Mouse (Mus musculus) urinary bladder, adult 2 months (tissue): Measurements from ENCODE around the gene Ntan1. TPM values are rescaled to one million over a fixed set of nuclear protein-coding genes. Genes with fewer than 3 reads are reported as not detected.
"Not testable (repeated sequence)": the region's sequence is repeated elsewhere in the genome, so short reads cannot be mapped to it uniquely, and the experiment has no call there.

Experiments
- DNase-seq: peaks from one replicate; pipeline ENCODE4 v3.0.0; 2022; ENCODE audit warnings: low spot score
- polyA plus RNA-seq: library from polyadenylated mRNA; depleted of rRNA; stranded (reverse); fragments of >200 nt; gene quantifications from 2 replicates; pipeline ENCODE4 v1.2.3, GENCODE M21; 2012; rRNA removed

Gene Ntan1
- 98.6 and 103 TPM in 2 replicates for polyA plus RNA-seq

- peak; percentile 94 for DNase-seq
Measured at GRCm38 (mm10) chr16:13818560-13819393, at the start of gene Ntan1. Gene Ntan1, plus strand, starts transcription at chr16:13818845.

DNA sequence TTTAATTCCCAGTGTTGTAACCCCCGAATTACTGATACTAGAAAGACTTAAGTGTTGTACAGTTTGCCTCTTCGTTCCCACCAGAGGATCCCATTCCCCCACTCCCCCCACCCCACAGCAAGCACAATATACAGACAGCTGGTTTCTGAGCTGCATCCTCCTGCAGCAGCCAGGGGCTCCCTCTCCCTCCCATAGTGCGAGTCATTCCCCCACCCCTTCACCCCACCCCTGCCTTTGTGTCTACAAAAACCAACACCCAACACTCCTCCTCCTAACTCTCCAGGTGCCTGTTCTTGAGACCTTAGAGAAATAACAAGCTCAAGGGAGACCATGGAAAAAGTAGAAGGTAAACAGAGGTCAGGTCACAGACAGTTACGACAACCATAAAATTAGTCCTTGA lies 47.0 kb upstream of the Ntan1 start:
- not testable (repeated sequence) for DNase-seq

DNA sequence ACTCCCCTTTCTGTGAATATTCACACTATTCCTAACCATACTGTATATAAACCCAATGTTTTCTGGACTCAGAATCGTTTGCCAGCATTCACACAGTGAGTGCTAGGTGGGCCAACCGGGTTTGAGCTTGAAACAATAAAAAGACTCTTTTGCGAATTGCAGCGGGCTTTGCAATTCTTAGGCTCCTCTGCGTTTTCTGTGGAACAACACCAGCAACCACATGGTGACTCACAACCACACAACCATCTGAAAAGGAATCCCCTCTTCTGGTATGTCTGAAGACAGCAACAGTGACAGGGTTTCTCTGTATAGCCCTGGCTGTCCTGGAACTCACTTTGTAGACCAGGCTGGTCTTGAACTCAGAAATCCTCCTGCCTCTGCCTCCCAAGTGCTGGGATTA lies 46.6 kb upstream of the Ntan1 start:
- not testable (repeated sequence) for DNase-seq

DNA sequence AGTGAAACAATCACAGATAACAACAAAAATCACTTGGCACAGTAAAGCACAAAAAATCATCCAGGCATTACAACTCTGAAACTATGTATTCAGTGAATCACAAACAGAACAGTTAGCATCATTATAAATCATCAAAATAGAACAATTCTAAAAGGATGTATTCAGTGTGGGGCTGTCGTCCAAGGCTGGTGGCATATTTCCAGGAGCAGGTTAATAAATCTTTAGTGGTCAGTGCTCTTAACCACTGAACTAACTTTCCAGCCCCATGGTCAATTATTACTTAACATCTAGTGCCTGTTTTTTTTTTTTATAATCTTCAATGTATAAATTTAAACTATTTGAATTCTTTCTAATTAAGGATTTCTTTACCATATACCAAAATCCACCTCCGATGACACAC lies 44.6 kb upstream of the Ntan1 start:
- not testable (repeated sequence) for DNase-seq

GRCm38 (mm10) chr16:13774651-13775050 lies 44.0 kb upstream of the Ntan1 start:
- not testable (repeated sequence) for DNase-seq

- DNase-seq: peak; percentile 85
Measured at GRCm38 (mm10) chr16:13780353-13781036, 38.1 kb upstream of the Ntan1 start, which contains the start of gene Rrn3. Gene Rrn3, plus strand, starts transcription at chr16:13780708.

DNA sequence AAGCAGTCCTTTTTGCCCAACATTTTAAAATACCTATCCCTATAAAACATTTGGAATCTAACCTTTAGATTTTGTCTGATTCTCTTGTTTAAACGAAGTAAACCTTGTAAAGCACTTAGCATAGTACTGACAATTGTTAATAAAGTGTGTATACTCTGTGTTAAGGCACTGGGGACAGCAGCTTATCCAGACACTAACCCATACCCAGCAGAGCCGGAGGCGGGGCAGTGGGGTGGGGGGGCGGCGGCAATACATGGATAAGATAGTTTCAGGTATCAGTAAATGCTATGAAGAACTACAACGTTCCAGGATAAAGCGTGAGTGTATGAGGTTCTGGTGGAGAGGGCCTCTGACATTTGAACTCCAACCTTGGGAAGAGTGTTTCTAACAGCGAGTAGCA lies 37.4 kb upstream of the Ntan1 start:
- DNase-seq: no peak

GRCm38 (mm10) chr16:13785932-13786331 lies 32.7 kb upstream of the Ntan1 start:
- no peak for DNase-seq

GRCm38 (mm10) chr16:13793441-13793840 lies 25.2 kb upstream of the Ntan1 start:
- DNase-seq: not testable (repeated sequence)

DNA sequence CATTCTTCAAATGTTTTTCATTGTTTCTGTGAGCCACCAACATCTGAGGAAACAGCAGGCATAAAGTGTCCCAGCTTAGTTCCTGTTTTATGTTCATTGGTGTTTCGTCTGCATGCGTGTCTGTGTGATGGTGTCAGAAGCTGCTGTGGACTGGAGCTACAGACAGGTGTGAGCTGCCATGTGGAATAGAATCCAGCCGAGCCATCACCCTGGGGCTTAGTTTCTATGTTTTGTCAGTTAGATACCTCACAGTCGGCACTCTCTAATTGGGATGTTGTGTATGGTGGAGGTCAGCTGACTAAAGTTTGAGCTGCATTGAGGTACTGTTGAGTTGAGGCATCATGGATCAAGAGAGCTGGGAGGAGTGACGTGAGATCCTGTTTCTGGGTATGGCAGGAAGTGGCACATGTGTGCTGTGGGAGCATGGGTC lies 21.9 kb upstream of the Ntan1 start:
- no peak for DNase-seq

GRCm38 (mm10) chr16:13801231-13801630 lies 17.4 kb upstream of the Ntan1 start:
- DNase-seq: no peak

- no peak for DNase-seq
Measured at GRCm38 (mm10) chr16:13804666-13805065, 14.0 kb upstream of the Ntan1 start.

- DNase-seq: no peak
Measured at GRCm38 (mm10) chr16:13807616-13808015, 11.0 kb upstream of the Ntan1 start.

- DNase-seq: no peak
Measured at GRCm38 (mm10) chr16:13808410-13808809, 10.2 kb upstream of the Ntan1 start.

GRCm38 (mm10) chr16:13812152-13812551 lies 6.5 kb upstream of the Ntan1 start:
- DNase-seq: no peak

DNA sequence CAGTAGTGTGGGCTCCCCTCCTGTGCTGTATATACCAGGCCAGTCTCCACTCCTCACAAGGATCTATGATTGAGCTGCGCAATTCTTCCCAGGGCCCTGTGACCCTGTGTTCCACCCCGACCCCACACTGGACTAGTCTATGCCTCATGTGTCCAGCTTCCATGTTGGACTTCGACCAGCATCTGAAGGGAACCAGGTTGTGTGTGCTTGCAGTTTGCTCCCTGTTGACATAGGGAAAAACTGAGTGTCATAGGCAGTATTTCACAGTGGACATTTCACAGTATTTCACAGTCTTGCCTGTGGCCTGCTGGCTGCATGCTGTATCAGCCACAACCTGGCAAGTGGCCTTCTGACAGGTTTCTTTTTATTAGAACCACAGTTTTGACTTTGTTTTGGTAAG lies 5.4 kb upstream of the Ntan1 start:
- no peak for DNase-seq

GRCm38 (mm10) chr16:13819394-13819743 lies 724 bp downstream of the Ntan1 start:
- DNase-seq: no peak

GRCm38 (mm10) chr16:13819806-13820500 lies 1.3 kb downstream of the Ntan1 start:
- DNase-seq: no peak

- DNase-seq: no peak
Measured at GRCm38 (mm10) chr16:13820771-13821170, 2.1 kb downstream of the Ntan1 start.

DNA sequence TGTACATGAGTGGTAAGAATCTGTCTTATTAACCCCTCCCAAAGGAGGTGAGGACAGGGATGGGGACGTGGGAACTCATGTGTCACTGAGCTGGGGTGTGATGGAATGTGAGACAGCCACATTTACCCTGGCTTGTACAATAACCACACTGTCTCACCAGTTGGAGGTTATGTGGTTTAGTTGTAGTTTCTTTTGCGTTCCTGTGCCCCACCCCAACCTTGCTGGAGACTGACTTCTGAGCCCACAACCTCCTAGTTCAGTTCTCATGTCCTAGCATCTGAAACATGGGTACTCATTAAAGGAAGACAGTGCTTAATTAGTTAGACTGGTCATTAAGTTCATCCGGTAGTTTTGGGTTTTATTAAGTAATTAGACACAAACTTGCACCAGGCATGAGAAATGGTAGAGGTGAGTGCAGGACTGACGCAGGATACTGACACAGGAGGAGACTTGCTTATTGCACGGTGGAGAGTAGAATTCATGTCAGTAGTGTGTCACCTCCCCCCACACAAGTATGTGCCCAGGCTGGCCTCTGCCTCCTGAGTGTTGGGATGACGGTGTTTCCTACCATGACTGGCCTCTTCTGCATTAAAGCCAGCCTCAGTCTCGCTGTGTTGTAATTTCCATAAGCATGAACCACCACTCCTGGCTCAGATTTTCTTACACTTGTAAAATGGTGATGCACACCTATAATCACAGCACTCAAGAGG lies 7.3 kb downstream of the Ntan1 start:
- no peak for DNase-seq

DNA sequence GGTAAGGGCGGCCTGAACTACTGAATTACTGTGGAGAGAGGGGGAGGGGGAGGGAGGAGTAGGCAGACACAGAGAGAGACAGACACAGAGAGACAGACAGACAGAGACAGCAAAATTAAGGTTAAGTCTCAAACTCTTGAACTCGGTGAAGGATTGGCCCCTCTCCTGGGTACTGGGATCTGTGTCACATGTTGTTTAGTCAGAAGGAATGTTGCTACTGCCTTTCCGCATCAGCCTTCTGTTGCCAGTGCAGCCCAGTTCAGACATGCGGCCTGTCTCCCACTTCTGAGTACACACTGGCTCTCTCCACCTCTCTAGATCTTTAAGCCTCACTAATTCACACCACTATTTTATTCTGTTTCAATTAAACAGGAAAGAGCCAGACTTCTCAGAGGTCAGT lies 7.9 kb downstream of the Ntan1 start:
- no peak for DNase-seq

DNA sequence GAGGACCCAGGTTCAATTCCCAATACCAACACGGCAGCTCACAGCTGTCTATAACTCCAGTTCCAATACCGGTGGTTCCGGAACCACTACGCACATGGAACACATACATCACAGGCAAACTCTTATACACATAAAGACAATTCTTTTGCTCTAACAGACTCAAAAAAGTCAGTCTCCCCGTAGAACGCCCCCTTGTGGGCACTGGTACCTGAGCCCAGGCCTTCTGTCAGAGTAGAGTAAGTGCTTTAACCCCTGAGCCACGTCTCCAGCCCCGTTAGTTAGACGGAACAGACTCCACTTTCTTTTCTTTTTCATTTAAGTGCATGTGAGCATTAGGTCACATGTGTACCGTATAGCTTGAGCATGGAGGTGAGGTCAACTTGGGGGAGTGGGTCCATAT lies 11.8 kb downstream of the Ntan1 start:
- DNase-seq: no peak
